Comparison of ENCODE assay signal across 28 mouse cellular contexts in genomic region chr17:45903294-45903693, GRCm38 (mm10).
DNase-seq lines count a peak whose midpoint lies in the region; ATAC-seq and TF ChIP-seq lines count a peak whose summit lies in the region.
"Had no signal": no experiment of that assay in that cellular context is flagged by ENCODE, and none has a peak within 500 bp of the region (broad histone marks: within the 10 kb centered on the region; RNA-seq: fewer than 3 reads in every experiment).

No protein-coding gene starts in this region.

- peaks cover 4% of the 10 kb centered on the region for H3K9me3 ChIP-seq in heart, embryonic 14.5 days (ENCODE audit: control insufficient read depth, low read length)
- 0 out of 2 replicates have a peak, but pooled peaks cover 3% of the 10 kb centered on the region for H3K9me3 ChIP-seq in forebrain, postnatal 0 days (ENCODE audit: low read length)
- H3K9me3 ChIP-seq: embryonic facial prominence, embryonic 12.5 days; forebrain, embryonic 13.5 days; G1E; stomach, embryonic 15.5 days had no signal

- intact Hi-C loops in heart, postnatal 25 days (cut with DNase I): no loop called here
- intact Hi-C loops in left cerebral cortex, postnatal 4 days (cut with DNase I): no loop called here

- H3K27ac ChIP-seq in heart, embryonic 14.5 days (replicated peaks in 1 of 2; ENCODE audit: control insufficient read depth in 1 of 2, insufficient read depth in 1 of 2, low read depth in 2 of 2, low read length in 2 of 2): peak overlapping the region; percentile 8 to 39; a peak in 2 of 4 replicates
- no peak overlapping the region for H3K27ac ChIP-seq in forebrain, postnatal 0 days (ENCODE audit: low read depth, low read length)
- H3K27ac ChIP-seq: embryonic facial prominence, embryonic 12.5 days; forebrain, embryonic 13.5 days; hindbrain, embryonic 12.5 days; liver, embryonic 14.5 days; macrophage; midbrain, embryonic 13.5 days; stomach, embryonic 15.5 days had no signal

- H3K4me2 ChIP-seq in heart, embryonic 14.5 days (ENCODE audit: low read length): no peak overlapping the region
- no peak overlapping the region for H3K4me2 ChIP-seq in forebrain, postnatal 0 days (ENCODE audit: low read depth)
- H3K4me2 ChIP-seq: embryonic facial prominence, embryonic 12.5 days; forebrain, embryonic 13.5 days; hindbrain, embryonic 12.5 days; midbrain, embryonic 13.5 days; stomach, embryonic 15.5 days had no signal

- WGBS in heart, embryonic 14.5 days: 35% methylated on average over 9 of the region's 9 CpGs
- 90% methylated on average over 9 of the region's 9 CpGs for WGBS in forebrain, postnatal 0 days

- H3K27me3 ChIP-seq in heart, embryonic 14.5 days (ENCODE audit: control insufficient read depth, insufficient read depth, low read length): no peaks in the 10 kb centered on the region
- no peaks in the 10 kb centered on the region for H3K27me3 ChIP-seq in forebrain, postnatal 0 days (ENCODE audit: insufficient read depth, low read length)
- H3K27me3 ChIP-seq: embryonic facial prominence, embryonic 12.5 days; forebrain, embryonic 13.5 days; midbrain, embryonic 13.5 days; stomach, embryonic 15.5 days had no signal

- ATAC-seq in heart, embryonic 14.5 days (ENCODE audit: insufficient number of reproducible peaks, insufficient read depth, low FRiP score, low read depth): peak; percentile 54; the same call in 1 of the 2 replicates
- no peak for ATAC-seq in forebrain, postnatal 0 days
- ATAC-seq: forebrain, embryonic 13.5 days; intestine, postnatal 0 days; midbrain, embryonic 13.5 days had no signal

- H3K4me3 ChIP-seq in heart, embryonic 14.5 days (ENCODE audit: control insufficient read depth in 1 of 2, insufficient read depth in 1 of 2, low read depth in 1 of 2, low read length in 2 of 2): no peak overlapping the region
- H3K4me3 ChIP-seq in forebrain, postnatal 0 days (ENCODE audit: low read depth, low read length): no peak overlapping the region
- H3K4me3 ChIP-seq: embryonic facial prominence, embryonic 12.5 days; erythroblast, embryonic 14.5 days; forebrain, embryonic 13.5 days; hindbrain, embryonic 12.5 days; midbrain, embryonic 13.5 days; stomach, embryonic 15.5 days had no signal

- TF ChIP-seq CTCF in forebrain, postnatal 0 days (IDR thresholded peaks at IDR 0.05; ENCODE audit: low read depth): no peak

- no peaks in the 10 kb centered on the region for H3K36me3 ChIP-seq in heart, embryonic 14.5 days (ENCODE audit: control insufficient read depth, insufficient read depth, low read length)
- H3K36me3 ChIP-seq in forebrain, postnatal 0 days (ENCODE audit: insufficient read depth): no peaks in the 10 kb centered on the region
- H3K36me3 ChIP-seq: embryonic facial prominence, embryonic 12.5 days; G1E; hindbrain, embryonic 12.5 days; midbrain, embryonic 13.5 days; stomach, embryonic 15.5 days had no signal

- peak; percentile 66 for DNase-seq in gastrocnemius, adult 18-20 months (ENCODE audit: low spot score)
- no peak for DNase-seq in gastrocnemius, postnatal 10 days
- DNase-seq in heart, adult 9 months (ENCODE audit: low spot score in 2 of 2): peak; percentile 56 to 65
- DNase-seq in heart, postnatal 25 days (ENCODE audit: low spot score): no peak
- no peak for DNase-seq in left cerebral cortex, postnatal 4 days
- DNase-seq in forebrain, postnatal 0 days: no peak
- no peak for DNase-seq in cerebellum, adult 11 months
- DNase-seq: adrenal gland, adult 8-10 months; cerebellum, adult 9-10 months; cerebellum, postnatal 36 days; kidney, adult 9 months; kidney, postnatal 10 days; liver; lung, adult 2 months; lung, postnatal 10 days; retina, postnatal 1 day; right cerebral cortex, postnatal 14 days had no signal

- no peak overlapping the region for H3K9ac ChIP-seq in heart, embryonic 14.5 days (ENCODE audit: low read length)
- no peak overlapping the region for H3K9ac ChIP-seq in forebrain, postnatal 0 days
- H3K9ac ChIP-seq: embryonic facial prominence, embryonic 12.5 days; forebrain, embryonic 13.5 days; hindbrain, embryonic 12.5 days; liver, embryonic 14.5 days; midbrain, embryonic 13.5 days; stomach, embryonic 15.5 days had no signal

- H3K4me1 ChIP-seq in heart, embryonic 14.5 days (ENCODE audit: control insufficient read depth in 2 of 2, insufficient read depth in 2 of 2, low read length in 2 of 2): peaks cover 11 to 15% of the 10 kb centered on the region in 2 experiments
- no peaks in the 10 kb centered on the region for H3K4me1 ChIP-seq in forebrain, postnatal 0 days (ENCODE audit: insufficient read depth)
- H3K4me1 ChIP-seq: embryonic facial prominence, embryonic 12.5 days; forebrain, embryonic 13.5 days; midbrain, embryonic 13.5 days; stomach, embryonic 15.5 days had no signal

Comparison
In these comparisons a context has a peak if more than half of its experiments do, and no peak if none do; other contexts are left out.
1. DNase-seq: peak in gastrocnemius, adult 18-20 months (single experiment) and heart, adult 9 months (2 of 2); none in gastrocnemius, postnatal 10 days (single experiment), heart, postnatal 25 days (single experiment), left cerebral cortex, postnatal 4 days (single experiment), forebrain, postnatal 0 days (single experiment) and cerebellum, adult 11 months (single experiment).